Mouse (Mus musculus) naive thymus-derived CD4-positive, alpha-beta T cell, adult 2 months (primary cell): Measurements from ENCODE around the gene Exosc5.
A peak's percentile ranks its signal among the peaks of the same experiment; 100 is the strongest.

ENCODE experiments used
- DNase-seq: peaks from one replicate; pipeline ENCODE4 v3.0.0-alpha.2; 2011; ENCODE audit warnings: low read depth

Exosc5 gene

GRCm38 (mm10) chr7:25658657-25659472 is at the start of gene Exosc5, which contains the start of gene Bckdha:
Exosc5 (plus strand) TSS chr7:25659164.
Bckdha (minus strand) TSS chr7:25658981.
- peak; percentile 99 for DNase-seq

GRCm38 (mm10) chr7:25610056-25610455 is 48.9 kb upstream of the Exosc5 start:
- DNase-seq = no peak

DNA sequence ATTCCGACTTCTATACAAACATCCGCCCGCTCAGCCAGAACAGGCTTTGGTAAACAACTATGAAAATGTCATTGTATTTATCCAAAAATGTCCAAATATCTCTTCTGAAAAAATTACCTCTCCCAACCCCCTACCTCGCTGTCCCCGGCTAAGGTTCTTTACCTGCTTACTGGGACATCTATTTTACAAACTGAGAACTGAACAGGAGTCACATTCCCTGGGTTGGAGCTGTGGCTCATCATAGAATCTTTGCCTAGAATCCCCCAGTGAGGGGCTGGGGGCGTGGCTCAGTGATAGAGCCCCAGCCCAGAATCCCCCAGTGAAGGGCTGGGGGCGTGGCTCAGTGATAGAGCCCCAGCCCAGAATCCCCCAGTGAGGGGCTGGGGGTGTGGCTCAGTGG is 47.5 kb upstream of the Exosc5 start:
- no peak for DNase-seq

GRCm38 (mm10) chr7:25614086-25614485 is 44.9 kb upstream of the Exosc5 start:
- DNase-seq = no peak

DNA sequence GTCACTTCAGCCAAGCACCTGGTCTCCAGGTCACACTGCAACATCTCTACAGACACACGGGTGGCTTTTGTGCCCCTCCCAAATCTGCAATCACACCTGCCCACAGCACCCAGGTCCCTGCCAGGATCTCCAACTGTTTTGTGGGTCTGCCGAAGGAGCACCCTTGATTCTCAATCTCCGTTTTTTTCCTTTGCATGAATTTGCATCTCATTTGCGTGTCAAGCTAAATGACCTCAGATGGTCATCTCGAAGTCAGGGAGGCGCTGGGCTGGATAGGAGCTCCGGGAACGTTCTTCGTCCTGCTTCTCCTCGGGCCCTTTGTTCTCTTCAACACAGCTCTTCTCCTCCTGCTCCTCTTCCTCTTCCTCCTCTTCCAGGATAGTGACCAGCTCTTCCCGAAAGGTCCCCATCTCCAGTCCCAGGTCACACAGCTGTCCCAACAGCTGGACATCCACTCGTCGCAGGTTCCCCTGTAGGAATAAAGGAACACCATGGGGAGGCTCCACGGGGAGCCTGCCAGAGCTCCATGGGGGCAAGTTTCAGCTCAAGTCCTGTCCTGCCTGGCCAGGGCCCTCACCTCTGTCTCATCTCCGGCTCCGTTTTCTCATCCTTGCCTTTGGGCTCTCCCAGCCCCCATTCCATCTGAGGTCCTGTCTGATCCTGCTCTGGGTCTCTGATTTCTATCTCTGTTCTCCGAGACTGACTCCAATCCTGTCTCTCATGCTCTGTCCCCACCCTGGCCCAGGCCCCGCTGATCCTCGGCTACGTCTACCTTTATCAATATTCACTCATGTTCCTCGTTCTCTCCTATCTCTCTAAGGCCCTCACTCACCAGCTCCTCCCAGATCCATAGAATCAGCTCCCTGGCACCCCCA is 43.9 kb upstream of the Exosc5 start:
- DNase-seq = no peak

GRCm38 (mm10) chr7:25615706-25616011 is 43.3 kb upstream of the Exosc5 start, which contains the start of gene Erich4:
Erich4 (minus strand) TSS chr7:25615892.
- no peak for DNase-seq

DNA sequence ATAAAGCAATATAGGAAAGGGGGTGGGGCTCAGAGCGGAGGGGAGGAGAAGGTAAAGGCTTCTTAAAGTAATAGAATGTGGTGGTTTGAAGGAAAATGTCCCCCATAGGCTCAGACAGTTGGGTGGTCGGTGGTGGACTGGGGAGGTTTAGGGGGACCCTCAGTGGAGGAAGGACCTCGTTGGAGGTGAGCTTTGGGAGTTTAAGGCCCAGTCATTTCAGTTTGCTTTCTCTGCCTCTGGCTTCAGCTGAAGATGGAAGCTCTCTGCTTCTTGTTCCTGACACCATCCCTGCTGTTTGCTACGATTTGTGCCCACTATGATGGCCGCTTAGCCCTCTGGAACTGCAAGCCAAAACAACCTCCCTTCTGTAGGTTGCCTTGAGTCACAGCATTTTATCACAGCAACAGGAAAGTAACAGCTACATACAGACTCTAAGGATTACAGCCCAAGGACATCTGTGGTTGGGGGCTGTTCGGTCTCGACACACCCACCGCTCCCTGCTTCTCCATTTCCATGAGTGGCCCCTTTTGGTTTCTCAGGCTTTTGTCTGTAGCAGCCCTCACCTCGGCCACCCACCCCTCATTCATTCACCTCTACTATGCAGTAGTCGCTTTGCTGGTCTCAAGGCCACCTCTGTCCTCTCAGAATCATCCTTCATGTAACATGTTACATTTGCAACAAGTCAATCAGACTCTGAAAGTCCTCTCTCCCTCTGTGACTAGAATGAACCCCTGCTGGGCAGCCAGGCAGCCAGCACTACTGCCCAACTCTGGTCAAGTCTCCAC is 41.4 kb upstream of the Exosc5 start:
- DNase-seq = no peak

DNA sequence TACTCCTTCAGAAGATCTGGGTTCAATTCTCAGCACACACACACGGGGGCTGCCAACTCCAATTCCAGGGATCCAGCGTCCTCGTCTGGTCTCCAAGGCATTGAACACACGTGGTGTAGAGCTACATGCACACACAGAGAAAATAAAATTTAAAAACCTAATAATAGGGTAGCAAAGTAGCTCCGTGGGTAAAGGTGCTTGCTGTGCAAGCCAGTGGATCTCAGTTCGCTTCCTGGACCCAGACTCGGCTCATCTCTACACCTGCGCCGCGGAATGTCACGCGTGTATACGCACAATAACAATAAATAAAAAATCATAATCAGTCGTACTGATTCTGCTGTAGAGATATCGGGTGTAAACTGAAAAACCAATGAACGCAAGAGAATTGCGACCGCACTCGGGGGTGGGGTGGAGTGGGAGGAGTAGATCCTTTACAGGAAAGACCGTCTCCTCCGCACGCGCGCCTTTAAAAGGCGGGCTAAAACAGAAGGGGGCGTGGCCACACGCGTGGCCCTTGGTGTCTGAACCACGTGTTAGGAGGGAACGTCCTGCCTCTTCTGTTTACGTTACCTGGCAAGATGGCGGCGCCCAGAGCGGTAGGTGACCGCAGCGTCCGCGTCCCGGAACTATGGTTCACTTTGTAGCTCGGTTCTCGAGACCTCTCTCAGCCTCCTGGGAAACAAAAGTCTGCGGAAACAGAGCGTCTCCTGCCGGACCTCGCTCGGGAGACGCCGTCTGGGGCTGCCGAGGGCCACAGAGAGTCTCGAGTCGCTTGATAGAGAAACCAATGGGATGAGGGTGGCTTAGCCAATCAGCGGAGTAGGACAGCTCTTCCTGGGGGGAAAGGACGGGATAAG is 39.9 kb upstream of the Exosc5 start, which contains the start of gene Dmac2:
Gene Dmac2 (plus strand): TSS at position 550 of the 857 bp plus-strand sequence.
- peak; percentile 98 for DNase-seq

GRCm38 (mm10) chr7:25619722-25619991 is 39.3 kb upstream of the Exosc5 start:
- DNase-seq = no peak

DNA sequence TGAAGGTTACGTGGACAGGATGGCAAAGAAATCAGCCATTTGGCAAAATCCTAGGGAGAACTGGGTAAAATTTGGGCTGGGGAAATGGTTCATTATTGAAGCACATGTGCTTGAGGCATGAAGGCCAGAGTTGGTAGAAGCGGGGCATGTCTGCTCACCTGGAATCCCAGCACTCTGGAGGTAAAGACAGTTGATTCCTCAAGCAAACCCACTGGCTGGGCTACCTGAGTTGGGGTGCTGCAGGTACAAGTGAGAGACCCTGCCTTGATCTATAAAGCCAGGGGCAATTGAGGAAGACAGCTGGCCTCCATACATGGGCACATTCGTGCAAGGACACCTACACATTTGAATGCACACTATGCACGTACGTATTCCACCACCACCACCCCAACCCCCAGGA is 38.9 kb upstream of the Exosc5 start:
- no peak for DNase-seq

GRCm38 (mm10) chr7:25620751-25621150 is 38.2 kb upstream of the Exosc5 start:
- no peak for DNase-seq

DNA sequence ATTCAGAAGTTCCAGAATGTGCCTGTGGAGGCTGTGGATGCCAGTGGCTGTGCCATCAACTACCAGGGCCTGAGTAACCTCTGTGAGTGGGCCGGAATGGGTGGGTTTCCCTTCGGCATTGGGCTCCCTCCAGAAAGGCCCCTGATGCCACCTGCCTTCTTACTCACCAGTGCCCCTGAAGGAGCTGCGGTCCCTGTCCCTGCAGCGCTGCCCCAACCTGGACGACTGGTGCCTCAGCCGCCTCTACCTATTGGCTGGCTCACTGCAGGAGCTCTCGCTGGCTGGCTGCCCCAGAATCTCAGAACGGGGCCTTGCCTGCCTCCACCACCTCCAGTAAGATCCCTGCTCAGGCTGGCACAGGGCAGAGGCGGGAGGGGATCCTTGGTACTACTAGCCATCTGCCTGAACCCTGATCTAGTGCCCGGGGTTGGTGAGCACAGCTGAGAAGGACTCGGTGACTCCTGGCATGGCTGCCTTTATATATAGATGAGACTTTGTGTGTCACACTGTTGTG is 35.0 kb upstream of the Exosc5 start:
- no peak for DNase-seq

GRCm38 (mm10) chr7:25624851-25625250 is 34.1 kb upstream of the Exosc5 start:
- DNase-seq = no peak

DNA sequence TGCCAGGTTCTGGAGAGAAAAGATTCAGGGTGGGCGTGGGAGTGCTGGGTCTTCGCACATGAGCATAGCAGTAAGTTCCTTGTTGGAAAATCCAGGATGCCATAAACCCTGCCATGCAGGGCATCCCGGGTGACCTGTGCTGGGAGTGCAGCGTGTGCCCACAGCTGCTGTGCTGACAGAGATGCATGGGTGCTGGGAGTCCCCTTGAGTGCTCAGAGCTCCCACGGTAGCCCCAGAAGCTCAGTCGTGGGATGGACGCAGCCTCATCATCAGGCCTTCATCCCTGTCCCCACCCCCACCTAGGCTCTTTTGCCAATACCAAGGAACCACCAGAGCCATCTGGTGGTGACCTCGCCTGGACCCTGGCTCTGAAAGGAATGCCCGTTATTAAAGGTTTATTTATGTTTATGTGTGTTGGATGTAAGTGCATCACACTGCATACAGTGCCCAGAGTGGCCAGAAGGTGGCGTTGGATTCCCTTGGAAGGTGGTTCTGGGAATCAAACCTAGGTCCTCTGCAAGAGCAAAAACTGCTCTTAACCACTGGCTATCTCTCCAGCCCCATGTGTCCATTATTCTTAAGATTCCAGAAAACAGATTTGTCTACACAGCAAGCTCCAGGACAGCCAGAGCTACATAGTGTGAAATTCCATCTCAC is 33.2 kb upstream of the Exosc5 start:
- DNase-seq = peak; percentile 47

DNA sequence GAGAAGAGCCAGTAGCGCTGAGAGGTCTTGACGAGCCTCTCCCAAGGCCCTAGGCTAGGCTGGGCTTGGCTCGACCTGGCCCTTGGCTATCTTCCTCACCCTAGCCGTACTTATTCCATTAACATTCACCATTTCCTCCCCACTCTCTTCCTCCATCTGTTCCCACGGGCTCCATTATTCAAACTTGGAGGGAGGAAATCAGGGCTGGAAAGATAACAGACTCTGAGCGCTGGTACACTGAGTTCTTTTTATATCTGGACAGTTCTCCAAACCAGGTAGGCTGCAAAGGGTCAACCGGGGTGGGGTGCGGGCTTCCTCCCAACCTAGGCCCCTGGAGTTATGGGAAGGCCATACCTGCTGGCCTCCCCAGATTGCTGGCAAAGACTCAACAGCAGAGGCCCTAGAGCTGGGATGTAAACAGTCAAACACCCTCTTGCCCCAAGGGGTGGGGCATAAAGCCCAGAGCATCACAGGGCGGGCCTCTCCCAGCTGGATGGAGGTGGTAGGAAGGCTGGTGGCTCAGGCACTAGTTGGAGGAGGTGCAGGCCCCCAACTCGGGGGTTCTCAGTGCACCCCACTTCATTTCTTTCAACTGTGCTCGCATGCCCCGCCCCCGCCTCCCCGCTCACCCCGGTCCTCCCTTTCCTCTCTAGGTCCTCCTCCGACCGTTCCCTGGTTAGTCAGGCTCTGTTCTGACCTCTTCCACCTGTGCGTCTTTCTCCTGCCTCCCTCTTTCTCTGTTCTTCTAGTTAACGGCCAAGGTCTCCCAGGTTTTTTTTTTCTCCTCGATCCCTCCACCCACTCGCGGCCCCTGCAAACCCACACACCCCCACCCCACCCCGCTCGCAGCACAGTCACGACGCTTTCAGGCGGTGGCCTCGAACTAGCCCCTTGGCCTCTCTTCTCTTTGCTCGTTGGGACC is 32.2 kb upstream of the Exosc5 start, which contains the start of gene B3gnt8:
Gene B3gnt8 (plus strand): TSS at position 146 of the 922 bp plus-strand sequence.
- peak; percentile 27 for DNase-seq

GRCm38 (mm10) chr7:25627431-25628322 is 31.3 kb upstream of the Exosc5 start:
- no peak for DNase-seq

DNA sequence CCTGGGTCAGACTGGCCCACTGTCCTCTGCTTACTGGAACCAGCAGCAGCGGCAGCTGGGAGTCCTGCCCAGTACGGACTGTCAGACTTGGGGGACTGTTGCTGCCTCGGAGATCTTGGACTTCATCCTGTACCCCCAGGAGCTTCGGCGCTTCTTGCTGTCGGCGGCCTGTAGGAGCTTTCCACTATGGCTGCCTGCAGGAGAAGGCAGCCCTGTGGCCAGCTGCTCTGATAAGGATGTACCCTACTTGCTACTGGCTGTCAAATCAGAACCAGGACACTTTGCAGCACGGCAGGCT is 30.7 kb upstream of the Exosc5 start:
- no peak for DNase-seq

GRCm38 (mm10) chr7:25632679-25633078 is 26.3 kb upstream of the Exosc5 start:
- no peak for DNase-seq

DNA sequence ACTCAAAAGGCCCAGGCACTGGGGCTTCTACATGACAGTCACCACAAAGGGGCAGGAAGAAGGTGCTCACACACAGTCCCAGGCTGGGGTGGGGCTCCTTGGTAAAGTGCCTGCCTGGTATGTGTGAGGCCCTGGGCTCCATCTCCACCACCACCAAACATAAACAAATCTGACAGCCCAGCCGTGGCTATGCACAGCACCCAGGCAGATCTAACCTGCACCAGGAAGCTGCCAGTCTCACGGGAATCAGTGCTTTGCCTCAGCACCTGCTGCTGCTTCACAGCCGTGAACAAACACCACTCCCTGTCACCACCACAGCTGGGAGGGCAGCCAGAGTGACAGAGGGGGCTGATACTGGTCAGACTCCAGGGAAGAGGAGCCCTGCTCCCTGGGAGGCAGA is 22.6 kb upstream of the Exosc5 start:
- DNase-seq = peak; percentile 39
